Mouse (Mus musculus) CH12.LX (cell line): ENCODE results near the gene Vps35.

ENCODE experiments used
- CHD2 ChIP-seq: IDR thresholded peaks from 2 replicates; pipeline ENCODE4 v1.6.1; 2011; ENCODE audit warnings: low read length, improper control_type of control experiment
- CTCF ChIP-seq, 2 experiments: IDR thresholded peaks in 1 of 2; conservative IDR thresholded peaks in 1 of 2; 2 replicates each; pipeline ENCODE4 v1.5.1; 2011 to 2012; ENCODE audit warnings: low read depth in 2 of 2, low read length in 2 of 2, improper control_type of control experiment in 1 of 2, inconsistent platforms in 1 of 2, mild to moderate bottlenecking in 1 of 2, moderate library complexity in 1 of 2
- GABPA ChIP-seq: IDR thresholded peaks from 2 replicates; pipeline ENCODE4 v1.6.1; 2012; ENCODE audit warnings: low read depth, low read length, improper control_type of control experiment, inconsistent platforms; ENCODE audit not compliant: insufficient replicate concordance
- HCFC1 ChIP-seq: IDR thresholded peaks from 2 replicates; pipeline ENCODE4 v1.6.1; 2012; ENCODE audit warnings: low read depth, mild to moderate bottlenecking, inconsistent platforms, low read length, improper control_type of control experiment
- MAFK ChIP-seq: IDR thresholded peaks from 2 replicates; pipeline ENCODE4 v1.6.1; 2011; ENCODE audit warnings: low read length, improper control_type of control experiment; ENCODE audit not compliant: insufficient replicate concordance
- MXI1 ChIP-seq: IDR thresholded peaks from 2 replicates; pipeline ENCODE4 v1.6.1; 2011; ENCODE audit warnings: mild to moderate bottlenecking, low read depth, low read length, improper control_type of control experiment
- MYC ChIP-seq: IDR thresholded peaks from 2 replicates; pipeline ENCODE4 v1.6.1; 2011; ENCODE audit warnings: low read depth, mild to moderate bottlenecking, improper control_type of control experiment, low read length
- NELFE ChIP-seq: IDR thresholded peaks from 2 replicates; pipeline ENCODE4 v1.6.1; 2011; ENCODE audit warnings: low read depth, low read length, improper control_type of control experiment
- PAX5 ChIP-seq: IDR thresholded peaks from 2 replicates; pipeline ENCODE4 v1.6.1; 2012; ENCODE audit warnings: low read length, inconsistent platforms, mixed read lengths
- POLR2A ChIP-seq: IDR thresholded peaks from 2 replicates; pipeline ENCODE4 v1.6.1; 2011; ENCODE audit warnings: low read depth, mild to moderate bottlenecking, improper control_type of control experiment, low read length
- RCOR1 ChIP-seq: conservative IDR thresholded peaks from 2 replicates; pipeline ENCODE4 v1.6.1; 2012; ENCODE audit warnings: low read depth, mild to moderate bottlenecking, inconsistent platforms, low read length, improper control_type of control experiment
- USF2 ChIP-seq: conservative IDR thresholded peaks from 2 replicates; pipeline ENCODE4 v1.6.1; 2011; ENCODE audit warnings: low read depth, low read length, improper control_type of control experiment
- ZC3H11A ChIP-seq: IDR thresholded peaks from 2 replicates; pipeline ENCODE4 v1.6.1; 2012; ENCODE audit warnings: low read depth, mild to moderate bottlenecking, inconsistent platforms, low read length, improper control_type of control experiment
- ZNF384 ChIP-seq: IDR thresholded peaks from 2 replicates; pipeline ENCODE4 v1.6.1; 2012; ENCODE audit warnings: low read depth, low read length, improper control_type of control experiment, inconsistent platforms

DNA sequence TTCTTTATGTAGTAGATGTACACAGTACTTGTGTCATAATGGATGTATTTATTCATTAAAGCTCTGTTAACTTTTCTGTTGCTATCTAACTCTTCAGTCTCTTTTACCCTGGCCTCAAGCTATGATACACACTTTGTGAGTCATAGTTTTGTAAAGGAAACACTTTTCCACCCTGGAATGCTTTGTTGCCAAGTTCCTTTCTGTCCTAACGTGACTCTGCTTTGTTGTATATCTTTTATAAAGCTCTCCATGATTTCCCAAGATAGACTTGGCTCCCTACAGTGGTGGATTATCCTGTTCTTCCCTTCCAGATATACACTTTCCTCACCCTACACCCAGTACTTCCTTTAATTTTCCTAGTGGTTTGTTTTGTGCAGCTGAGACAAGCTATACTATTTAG is 2.3 kb upstream of the Vps35 start:
- TF ChIP-seq PAX5 (no peak), MYC (no peak), MAFK (no peak), CTCF (conservative IDR thresholded peaks at IDR 0.05 in 1 of 2, IDR thresholded peaks at IDR 0.05 in 1 of 2; ENCODE audit: low read depth in 2 of 2, low read length in 2 of 2) (no peak), POLR2A (no peak), NELFE (no peak), GABPA (no peak), ZNF384 (no peak), RCOR1 (no peak), MXI1 (no peak), HCFC1 (no peak), ZC3H11A (no peak), USF2 (no peak), CHD2 (no peak)
